ENCODE assay signal across 16 mouse cellular contexts in genomic region chr10:70159651-70160320, GRCm38 (mm10). TPM values are rescaled to one million over a fixed set of nuclear protein-coding genes. Genes with fewer than 3 reads are reported as not detected.
DNase-seq lines count a peak whose midpoint lies in the region; ATAC-seq and TF ChIP-seq lines count a peak whose summit lies in the region.
"Had no signal": no experiment of that assay in that cellular context is flagged by ENCODE, and none has a peak within 500 bp of the region (broad histone marks: within the 10 kb centered on the region; RNA-seq: fewer than 3 reads in every experiment).

No protein-coding gene starts in this region.

- no peak for TF ChIP-seq POLR2A in lung, adult 2 months (IDR thresholded peaks at IDR 0.05; ENCODE audit: borderline replicate concordance, extremely low read depth, low read depth, low read length)

- ATAC-seq in midbrain, embryonic 14.5 days (ENCODE audit: low FRiP score, low TSS enrichment) = no peak
- no peak for ATAC-seq in midbrain, postnatal 0 days (ENCODE audit: low FRiP score)
- ATAC-seq in forebrain, embryonic 12.5 days (ENCODE audit: low FRiP score) = no peak
- ATAC-seq: CD4-positive, CD25-positive, alpha-beta regulatory T cell, adult 4 months; intestine, embryonic 15.5 days; liver, embryonic 12.5 days; Patski had no signal

- no peaks in the 10 kb centered on the region for H3K4me1 ChIP-seq in midbrain, embryonic 14.5 days (ENCODE audit: control insufficient read depth, insufficient read depth, low read length)
- H3K4me1 ChIP-seq in midbrain, postnatal 0 days (ENCODE audit: insufficient read depth, low read length) = 0 out of 2 replicates have a peak, but pooled peaks cover 4% of the 10 kb centered on the region
- peaks cover 7% of the 10 kb centered on the region; the same call in 1 of the 2 replicates for H3K4me1 ChIP-seq in forebrain, embryonic 12.5 days
- H3K4me1 ChIP-seq in lung, adult 2 months (ENCODE audit: control insufficient read depth, insufficient read depth, low read length) = 0 out of 2 replicates have a peak, but pooled peaks cover 2% of the 10 kb centered on the region
- H3K4me1 ChIP-seq: liver, embryonic 12.5 days had no signal

- no peak overlapping the region for H3K4me3 ChIP-seq in midbrain, embryonic 14.5 days (replicated peaks; ENCODE audit: low read depth, low read length)
- H3K4me3 ChIP-seq in midbrain, postnatal 0 days (ENCODE audit: low read depth, low read length) = no peak overlapping the region
- H3K4me3 ChIP-seq in forebrain, embryonic 12.5 days (replicated peaks) = no peak overlapping the region
- no peak overlapping the region for H3K4me3 ChIP-seq in lung, adult 2 months (replicated peaks; ENCODE audit: extremely low read depth, low read depth, low read length)
- H3K4me3 ChIP-seq: heart, embryonic 15.5 days; intestine, embryonic 15.5 days; liver, embryonic 12.5 days had no signal

- H3K9me3 ChIP-seq in midbrain, embryonic 14.5 days (ENCODE audit: control insufficient read depth, low read length) = no peaks in the 10 kb centered on the region
- no peaks in the 10 kb centered on the region for H3K9me3 ChIP-seq in midbrain, postnatal 0 days (ENCODE audit: low read length)
- no peaks in the 10 kb centered on the region for H3K9me3 ChIP-seq in forebrain, embryonic 12.5 days
- H3K9me3 ChIP-seq: heart, embryonic 15.5 days; intestine, embryonic 15.5 days; liver, embryonic 12.5 days had no signal

- peak; percentile 22 to 68 for DNase-seq in gastrocnemius, adult 8-10 months (ENCODE audit: low spot score in 2 of 2)
- DNase-seq in gastrocnemius, postnatal 10 days = no peak
- no peak for DNase-seq in midbrain, embryonic 14.5 days
- no peak for DNase-seq in midbrain, postnatal 0 days (ENCODE audit: low spot score)
- peak; percentile 67 for DNase-seq in cerebellum, adult 9-11 months
- DNase-seq in ovary, postnatal 36 days (ENCODE audit: low spot score) = peak; percentile 78
- DNase-seq in lung, adult 2 months = no peak
- DNase-seq: kidney, postnatal 4 days; lung, postnatal 4 days; right cerebral cortex, postnatal 14 days had no signal

- H3K9ac ChIP-seq in midbrain, embryonic 14.5 days (replicated peaks; ENCODE audit: low read length) = no peak overlapping the region
- H3K9ac ChIP-seq in midbrain, postnatal 0 days (replicated peaks; ENCODE audit: low read length, poor library complexity, severe bottlenecking) = no peak overlapping the region
- no peak overlapping the region for H3K9ac ChIP-seq in forebrain, embryonic 12.5 days
- H3K9ac ChIP-seq: heart, embryonic 15.5 days; intestine, embryonic 15.5 days; liver, embryonic 12.5 days had no signal

- 81% methylated on average over 12 of the region's 12 CpGs for WGBS in midbrain, embryonic 14.5 days
- 67% methylated on average over 12 of the region's 12 CpGs for WGBS in midbrain, postnatal 0 days
- WGBS in forebrain, embryonic 12.5 days = 79% methylated on average over 12 of the region's 12 CpGs
- 85% methylated on average over 12 of the region's 12 CpGs for WGBS in lung, adult 2 months

- peaks cover 21% of the 10 kb centered on the region for H3K36me3 ChIP-seq in midbrain, embryonic 14.5 days (ENCODE audit: control insufficient read depth, insufficient read depth, low read length)
- H3K36me3 ChIP-seq in midbrain, postnatal 0 days (ENCODE audit: insufficient read depth, low read length) = peaks cover 16% of the 10 kb centered on the region
- peaks cover 30% of the 10 kb centered on the region for H3K36me3 ChIP-seq in forebrain, embryonic 12.5 days (replicated peaks)

- H3K27me3 ChIP-seq in midbrain, embryonic 14.5 days (ENCODE audit: control insufficient read depth, insufficient read depth, low read length) = no peaks in the 10 kb centered on the region
- H3K27me3 ChIP-seq in midbrain, postnatal 0 days (ENCODE audit: insufficient read depth, low read length) = no peaks in the 10 kb centered on the region
- H3K27me3 ChIP-seq in forebrain, embryonic 12.5 days = no peaks in the 10 kb centered on the region
- H3K27me3 ChIP-seq: heart, embryonic 15.5 days; intestine, embryonic 15.5 days; liver, embryonic 12.5 days; Patski had no signal

- H3K27ac ChIP-seq in midbrain, embryonic 14.5 days (replicated peaks; ENCODE audit: low read depth, low read length) = 0 out of 2 replicates have a peak overlapping the region, but pooled peaks have one; percentile 17
- no peak overlapping the region for H3K27ac ChIP-seq in midbrain, postnatal 0 days (ENCODE audit: low read depth, low read length)
- no peak overlapping the region for H3K27ac ChIP-seq in forebrain, embryonic 12.5 days
- H3K27ac ChIP-seq: heart, embryonic 15.5 days; intestine, embryonic 15.5 days; liver, embryonic 12.5 days had no signal

- no peak for TF ChIP-seq CTCF in midbrain, postnatal 0 days (IDR thresholded peaks at IDR 0.05)
- TF ChIP-seq CTCF in lung, adult 2 months (IDR thresholded peaks at IDR 0.05; ENCODE audit: insufficient read depth, low read length) = no peak

- H3K4me2 ChIP-seq in midbrain, embryonic 14.5 days (ENCODE audit: low read length) = no peak overlapping the region
- H3K4me2 ChIP-seq in midbrain, postnatal 0 days (ENCODE audit: low read depth, low read length, poor library complexity, severe bottlenecking) = no peak overlapping the region
- no peak overlapping the region for H3K4me2 ChIP-seq in forebrain, embryonic 12.5 days
- H3K4me2 ChIP-seq: heart, embryonic 15.5 days; intestine, embryonic 15.5 days; liver, embryonic 12.5 days had no signal

RNA-seq across cellular contexts. Expression of gene Mrln, which starts 44.7 kb away (rescaled TPM):
- total RNA-seq in gastrocnemius, adult 8-10 months (2022) = 100 to 1,000 TPM; 225 to 294 (median 248) TPM
- 100 to 1,000 TPM; 153 to 155 TPM for total RNA-seq in gastrocnemius, postnatal 10 days (2021)
- not detected in 2 replicates for polyA plus RNA-seq in midbrain, embryonic 14.5 days (2014; fragmentation: Nextera tagmentation; extraction: Ambion mirVana)
- total RNA-seq in midbrain, postnatal 0 days (2014; rRNA removed) = 1.9 TPM in 1 of 2 replicates, not detected in the other
- 1.3 and 1.5 TPM in 2 replicates for polyA plus RNA-seq in midbrain, postnatal 0 days (2015; fragmentation: Nextera tagmentation; extraction: Ambion mirVana)
- 0.94 and 1.4 TPM in 2 replicates for polyA plus RNA-seq in forebrain, embryonic 12.5 days (2016; fragmentation: Nextera tagmentation; extraction: Ambion mirVana)
- 0.66 and 5.7 TPM in 2 replicates for polyA plus RNA-seq in lung, adult 2 months (2012; rRNA removed)
- polyA plus RNA-seq: CD4-positive, CD25-positive, alpha-beta regulatory T cell, adult 4 months; Patski had no signal

Comparison
In these comparisons a context has a peak if more than half of its experiments do, and no peak if none do; other contexts are left out.
1. DNase-seq: peak in gastrocnemius, adult 8-10 months (2 of 2), cerebellum, adult 9-11 months (single experiment) and ovary, postnatal 36 days (single experiment); none in gastrocnemius, postnatal 10 days (single experiment), midbrain, embryonic 14.5 days (single experiment), midbrain, postnatal 0 days (single experiment) and lung, adult 2 months (single experiment).